Mouse (Mus musculus) embryo, embryonic 11 days (tissue): ENCODE measurements around the gene Sorbs1.
A peak's percentile ranks its signal among the peaks of the same experiment; 100 is the strongest.

ENCODE experiments used
- DNase-seq: peaks from one replicate; pipeline ENCODE4 v3.0.0-alpha.2; 2015

The Sorbs1 gene

DNA sequence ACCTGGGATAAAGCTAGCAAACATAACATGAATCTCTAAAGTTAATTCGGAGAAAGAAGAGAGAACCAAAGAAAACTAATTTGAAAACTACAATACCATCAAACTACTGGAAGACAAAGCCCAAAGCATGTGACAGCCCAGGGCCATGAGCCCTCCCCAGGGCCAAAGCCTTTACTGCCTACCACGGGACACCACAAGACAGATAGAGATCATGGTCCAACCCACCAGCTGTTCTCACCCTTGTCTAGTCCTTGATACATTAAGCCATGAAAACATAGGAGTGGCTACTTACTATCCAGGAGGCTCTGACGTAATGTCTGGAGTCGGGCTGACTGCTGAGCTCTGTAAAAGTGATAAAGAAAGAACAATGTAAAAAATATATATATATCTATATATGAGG is 176.9 kb downstream of the Sorbs1 start:
- no peak for DNase-seq

- DNase-seq = peak; percentile 42
Observed at GRCm38 (mm10) chr19:40333905-40334304, 179.7 kb downstream of the Sorbs1 start.

DNA sequence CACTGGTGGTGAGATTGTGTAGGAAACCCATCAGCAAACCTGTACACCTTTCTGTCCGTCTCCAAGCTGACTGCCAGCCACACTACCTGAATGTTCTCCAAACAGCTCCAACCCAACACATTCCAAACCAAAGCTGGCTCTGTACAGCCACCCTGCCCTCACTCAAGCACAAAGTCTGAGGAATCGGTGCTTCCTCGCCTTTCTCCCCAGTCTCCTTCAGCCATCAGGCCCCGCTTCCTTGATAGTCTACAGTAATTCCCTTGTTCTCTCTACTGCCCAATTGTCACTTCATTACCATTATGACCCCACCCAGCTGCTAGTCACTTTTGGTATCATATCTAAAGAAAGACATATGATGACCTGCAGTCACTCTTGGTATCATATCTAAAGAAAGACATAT is 180.5 kb downstream of the Sorbs1 start:
- no peak for DNase-seq

DNA sequence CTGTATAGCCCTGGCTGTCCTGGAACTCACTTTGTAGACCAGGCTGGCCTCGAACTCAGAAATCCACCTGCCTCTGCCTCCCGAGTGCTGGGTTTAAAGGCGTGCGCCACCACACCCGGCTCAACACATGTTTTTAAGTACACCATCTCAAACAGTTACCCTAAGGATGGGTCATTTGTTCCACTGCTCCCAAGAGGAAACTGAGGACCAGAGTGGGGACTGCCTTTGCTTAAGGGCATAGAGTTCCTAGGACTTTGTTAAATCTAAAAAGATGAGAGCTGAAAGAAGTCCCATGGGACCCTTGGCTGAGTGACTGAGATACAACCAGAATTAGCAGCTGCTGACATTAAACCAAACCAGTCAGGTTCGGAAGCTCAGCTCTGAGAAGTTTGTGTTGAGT is 181.3 kb downstream of the Sorbs1 start:
- DNase-seq = no peak

DNA sequence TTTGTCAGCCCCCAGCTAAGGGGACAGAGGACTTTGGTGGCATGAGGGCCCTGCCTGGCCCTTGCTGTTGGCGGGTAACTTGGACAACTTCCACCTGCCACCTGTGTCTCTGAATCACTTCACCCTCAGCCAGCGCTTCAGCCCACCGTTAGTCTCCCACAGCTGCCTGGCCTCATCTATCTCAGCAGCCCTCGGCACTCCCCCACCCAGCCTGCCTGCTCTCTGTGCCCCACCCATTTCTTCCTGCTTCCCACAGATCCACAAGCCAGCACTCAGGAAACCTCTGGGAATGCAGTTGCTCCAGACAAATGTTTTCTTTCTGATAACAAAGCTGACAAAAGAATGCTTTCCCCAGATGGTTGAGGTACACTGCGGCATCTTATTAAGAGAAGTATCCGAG is 181.7 kb downstream of the Sorbs1 start:
- no peak for DNase-seq

- DNase-seq = no peak
Observed at GRCm38 (mm10) chr19:40326126-40326525, 187.5 kb downstream of the Sorbs1 start.

- DNase-seq = no peak
Observed at GRCm38 (mm10) chr19:40325381-40325780, 188.2 kb downstream of the Sorbs1 start.

DNA sequence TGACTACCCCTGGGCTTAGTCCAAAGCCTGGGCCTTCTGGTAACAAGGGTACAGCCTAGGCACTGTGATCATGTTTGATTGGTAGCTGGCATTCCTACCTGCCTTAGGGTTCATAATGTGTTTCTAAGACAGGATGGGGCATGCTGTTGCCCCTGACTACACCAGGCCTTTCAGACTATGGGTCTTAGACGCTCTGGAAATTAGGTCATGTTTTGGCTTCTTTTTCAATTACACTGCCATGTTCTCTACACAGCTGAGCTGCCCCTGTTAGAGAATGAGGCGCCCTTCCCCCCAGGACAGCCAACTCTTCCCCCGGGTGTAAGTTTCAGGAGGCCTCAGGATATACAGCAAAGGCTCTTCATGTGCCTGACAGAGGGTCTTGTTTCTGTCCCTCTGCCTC is 191.4 kb downstream of the Sorbs1 start:
- no peak for DNase-seq

DNA sequence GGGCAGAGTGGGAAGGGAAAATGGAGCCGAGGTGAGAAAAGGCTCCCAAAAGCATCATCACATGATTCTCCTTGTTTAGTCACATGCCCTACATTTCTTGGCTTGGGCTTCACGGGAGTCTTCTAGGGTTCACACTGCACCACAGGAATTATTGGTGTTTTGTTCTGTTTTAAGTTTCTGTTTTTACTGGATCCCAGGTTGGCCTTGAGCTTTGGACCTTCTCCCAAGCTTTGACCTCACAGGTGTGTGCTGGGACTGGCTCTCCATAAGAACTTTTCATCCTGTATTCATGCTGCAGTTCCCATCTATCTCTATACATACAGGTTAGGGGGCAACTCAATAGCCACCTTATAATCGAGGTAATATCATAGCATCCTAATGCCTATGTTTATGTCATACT is 194.4 kb downstream of the Sorbs1 start:
- no peak for DNase-seq

DNA sequence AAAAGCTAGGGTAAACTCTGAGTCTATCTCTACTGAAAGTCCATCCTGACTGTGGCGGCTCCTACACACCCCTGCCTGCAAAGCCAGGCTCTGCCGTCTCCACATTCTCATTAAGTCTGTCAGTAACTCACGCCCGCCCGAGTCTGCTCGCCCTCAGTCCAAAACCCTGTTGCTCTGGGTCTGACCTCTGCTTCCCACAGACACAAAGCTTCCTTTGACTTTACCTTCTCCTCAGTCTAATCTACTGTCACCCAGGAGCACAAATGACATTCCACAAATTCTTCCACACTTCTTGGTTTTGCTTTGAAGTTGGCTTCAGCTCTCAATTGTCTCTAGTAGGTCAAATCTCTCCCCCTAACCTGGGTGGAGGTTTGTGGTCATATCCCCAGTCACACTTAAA is 195.1 kb downstream of the Sorbs1 start:
- DNase-seq = peak; percentile 34

DNA sequence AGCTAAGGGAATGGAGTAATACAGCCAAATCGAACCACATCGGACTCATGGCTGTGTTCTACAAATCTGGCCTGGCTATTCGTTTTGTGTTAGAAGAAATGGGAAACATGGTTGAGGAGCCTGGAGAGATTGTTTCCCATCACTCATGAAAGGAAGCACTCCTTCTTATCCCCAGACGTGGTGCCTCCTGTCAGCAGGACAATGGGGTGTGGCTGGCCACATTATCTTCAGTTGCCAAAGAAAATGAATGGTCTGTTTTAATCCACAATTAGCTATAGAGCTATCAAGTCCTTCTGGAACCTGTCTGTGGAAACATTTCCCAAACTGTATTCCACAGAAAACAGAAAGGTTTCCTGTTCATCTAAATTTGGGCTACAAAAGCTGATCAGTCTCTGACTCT is 196.6 kb downstream of the Sorbs1 start:
- DNase-seq = no peak

GRCm38 (mm10) chr19:40314252-40314651 is 199.3 kb downstream of the Sorbs1 start:
- DNase-seq = no peak

DNA sequence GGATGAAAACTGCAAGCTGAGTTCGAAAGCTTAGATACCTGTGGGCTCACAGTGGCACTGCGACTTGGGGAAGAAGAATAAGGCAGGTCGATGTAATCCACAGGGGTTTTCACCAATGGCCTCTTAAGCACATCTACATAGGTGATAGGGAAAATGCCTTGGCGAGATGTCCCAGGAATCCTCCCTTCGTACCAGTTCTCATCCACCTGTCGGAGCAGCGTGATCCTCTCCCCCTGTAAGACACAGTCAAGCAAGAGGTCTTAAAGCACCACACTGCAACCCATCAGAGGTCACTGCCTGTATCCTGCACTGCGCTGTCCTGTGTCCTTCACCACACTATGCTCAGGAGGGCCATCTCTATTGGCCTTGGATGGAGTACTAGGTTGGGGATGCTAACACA is 201.9 kb downstream of the Sorbs1 start:
- DNase-seq = no peak

- no peak for DNase-seq
Observed at GRCm38 (mm10) chr19:40310410-40311130, 203.0 kb downstream of the Sorbs1 start.

GRCm38 (mm10) chr19:40309911-40310310 is 203.7 kb downstream of the Sorbs1 start:
- DNase-seq = no peak

- no peak for DNase-seq
Observed at GRCm38 (mm10) chr19:40307550-40307949, 206.0 kb downstream of the Sorbs1 start.

DNA sequence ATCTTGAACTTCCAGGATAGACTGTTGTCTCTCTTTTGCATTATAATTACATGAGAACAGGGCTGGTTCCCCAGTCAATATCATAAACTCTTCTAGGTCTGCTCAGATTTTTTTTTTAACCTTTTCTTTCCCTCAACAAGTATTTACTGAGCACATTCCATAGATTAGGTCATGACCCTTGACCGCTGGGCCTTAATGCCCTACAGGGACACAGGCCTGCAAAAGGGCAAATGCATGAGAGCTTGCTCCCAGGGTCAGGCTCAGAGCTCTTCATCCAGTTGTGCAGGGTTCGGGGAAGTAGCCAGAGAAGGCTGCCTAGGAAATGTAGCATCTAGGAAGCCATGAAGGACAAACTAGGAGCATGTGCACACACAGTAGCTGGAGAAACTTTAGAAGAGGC is 206.9 kb downstream of the Sorbs1 start:
- no peak for DNase-seq

DNA sequence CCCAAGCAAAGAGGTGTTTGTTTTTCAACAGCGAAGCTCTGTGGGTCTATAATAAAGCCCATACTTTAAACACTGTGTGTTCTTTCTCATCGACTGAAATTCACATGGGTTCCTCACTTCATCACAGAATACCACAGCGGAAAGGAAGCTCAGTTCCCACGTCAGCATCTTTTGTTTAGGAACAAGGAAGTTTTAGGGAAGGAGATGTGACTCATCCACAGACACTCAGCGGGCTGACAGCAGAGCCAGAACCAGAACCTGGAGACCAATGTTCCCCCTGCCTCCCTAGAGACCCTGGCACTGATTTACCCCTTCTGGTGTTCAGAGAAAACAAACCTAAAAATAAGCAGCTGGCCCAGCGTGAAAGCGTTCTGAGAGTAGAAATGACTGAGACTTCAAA is 208.1 kb downstream of the Sorbs1 start:
- DNase-seq = no peak

DNA sequence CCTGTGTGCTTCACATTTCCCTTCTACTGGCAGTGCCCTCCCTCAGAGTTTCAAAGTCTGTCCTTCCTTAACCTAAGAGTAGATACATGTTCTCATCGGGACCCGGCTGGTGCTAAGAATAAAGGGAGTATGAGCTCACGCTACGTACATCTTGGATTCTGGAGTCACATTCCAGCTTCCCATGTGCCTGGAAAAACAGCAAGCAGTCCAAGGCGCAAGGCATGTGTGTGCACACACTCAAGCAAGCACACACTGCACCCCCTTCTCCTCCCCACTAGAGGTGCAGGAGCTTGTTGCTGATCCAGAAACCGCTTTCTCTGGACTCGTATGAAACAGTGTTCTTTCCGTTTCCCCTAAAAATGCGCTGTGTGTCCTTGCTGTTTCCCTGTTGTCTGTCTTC is 210.7 kb downstream of the Sorbs1 start:
- no peak for DNase-seq

DNA sequence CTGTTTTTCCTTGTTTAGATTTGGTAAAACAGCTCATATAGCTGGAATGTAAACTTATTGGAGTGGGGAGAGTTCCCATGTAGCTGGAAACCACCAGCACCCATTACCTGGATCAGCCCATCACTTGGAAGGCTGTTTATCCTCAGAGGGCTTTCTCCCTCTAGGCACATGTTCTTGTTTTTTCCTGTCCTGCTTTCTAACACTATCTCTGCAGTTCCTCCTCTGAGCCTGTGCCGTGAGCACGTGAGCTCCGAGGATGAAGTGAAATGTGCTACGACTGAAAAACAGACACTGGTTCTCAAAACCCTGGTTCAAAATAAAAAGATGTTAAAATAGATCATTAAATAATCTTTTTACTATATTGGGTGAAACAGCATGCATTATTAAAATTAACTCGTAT is 211.1 kb downstream of the Sorbs1 start:
- DNase-seq = no peak

DNA sequence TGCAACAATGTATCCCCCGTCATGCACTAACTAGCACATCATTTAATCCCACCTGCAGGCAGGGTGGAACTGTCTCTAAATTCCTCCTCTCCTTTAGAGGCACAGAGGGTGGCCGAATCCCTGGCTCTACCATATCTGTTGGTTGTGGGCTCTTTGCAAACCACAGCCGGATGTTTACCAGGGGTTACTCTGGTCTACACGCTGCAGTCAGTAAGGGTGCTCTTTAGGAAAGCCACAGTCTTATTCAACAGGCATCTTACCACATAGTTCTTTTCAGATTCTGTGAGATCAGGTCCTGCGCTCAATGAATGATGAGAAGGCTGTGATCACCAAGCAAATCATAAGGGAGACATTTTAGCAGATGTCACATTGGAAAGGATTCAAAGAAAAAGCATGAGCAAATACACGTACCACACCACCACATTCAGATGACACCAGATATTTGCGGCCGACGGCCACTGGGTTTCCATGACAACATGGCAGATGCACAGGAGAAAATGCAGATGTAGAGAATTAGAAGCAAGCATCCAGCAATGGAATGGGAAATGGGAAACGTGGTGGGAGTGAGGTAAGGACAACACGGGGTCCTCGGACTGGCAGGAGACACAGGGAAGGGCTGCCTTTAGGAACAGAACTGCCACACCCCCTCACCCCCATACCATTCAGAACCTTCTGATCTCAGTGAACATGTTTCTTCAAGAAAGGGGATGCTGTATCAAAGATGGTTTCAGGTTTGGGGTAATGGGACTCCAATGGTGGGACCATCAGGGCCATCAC is 213.4 kb downstream of the Sorbs1 start:
- DNase-seq = no peak

DNA sequence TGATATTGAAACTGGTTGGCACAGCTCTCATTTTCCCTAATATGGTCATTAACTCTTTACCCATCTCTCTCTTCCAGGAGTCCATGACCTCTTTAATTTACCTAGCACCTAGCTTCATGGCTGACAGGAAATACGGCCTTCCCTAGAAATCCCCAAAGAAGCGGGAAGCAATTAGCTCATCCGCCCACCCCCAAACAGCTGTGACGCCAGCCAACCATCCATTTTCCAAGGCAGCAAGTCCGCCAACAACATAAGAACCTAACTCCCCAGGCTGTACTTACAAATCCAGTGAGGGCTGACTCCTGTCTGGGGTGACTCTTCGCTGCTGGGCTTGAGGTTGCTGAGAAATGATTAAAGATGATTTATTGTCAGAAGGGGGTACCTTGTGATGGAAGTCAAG is 214.4 kb downstream of the Sorbs1 start:
- DNase-seq = no peak

DNA sequence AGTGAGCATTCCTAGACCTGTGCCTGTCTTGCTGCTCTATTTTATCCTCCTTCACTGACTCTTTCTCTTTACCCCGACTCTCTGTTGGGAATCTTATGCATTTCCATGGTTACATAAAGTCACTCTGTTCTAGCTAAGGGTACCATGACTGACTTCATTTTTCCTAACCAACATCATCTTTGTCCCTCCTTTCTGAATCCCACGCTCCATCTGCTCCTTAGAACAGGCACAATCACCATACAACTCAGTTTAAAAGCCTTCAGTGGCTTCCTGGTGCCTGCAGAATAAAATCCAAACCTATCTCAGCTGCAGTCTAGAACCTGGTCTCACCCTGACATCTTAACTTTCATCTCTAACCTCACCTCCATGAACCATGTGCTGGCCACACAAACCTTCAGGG is 215.0 kb downstream of the Sorbs1 start:
- DNase-seq = no peak

- DNase-seq = no peak
Observed at GRCm38 (mm10) chr19:40297798-40298144, 215.8 kb downstream of the Sorbs1 start.
